Mouse (Mus musculus) CH12.LX (cell line): ENCODE data around the gene Uqcr11. TPM values are rescaled to one million over a fixed set of nuclear protein-coding genes. Genes with fewer than 3 reads are reported as not detected.

ENCODE experiments used
- DNase-seq: peaks from one replicate; pipeline ENCODE4 v3.0.0-alpha.2; 2013; ENCODE audit errors: extremely low read depth
- H3K27ac ChIP-seq: 2 replicates; pipeline ENCODE4 v1.5.1; 2012; ENCODE audit warnings: low read depth, mild to moderate bottlenecking, control low read depth, moderate library complexity; ENCODE audit not compliant: insufficient read depth
- H3K27me3 ChIP-seq: replicated peaks from 2 replicates; pipeline ENCODE3; 2012; ENCODE audit warnings: inconsistent platforms
- H3K36me3 ChIP-seq, 2 experiments: replicated peaks in 1 of 2; 2 replicates each; pipeline versions ENCODE3 to v1.6.1; 2012; ENCODE audit warnings: inconsistent platforms in 1 of 2, low read length in 1 of 2, mild to moderate bottlenecking in 1 of 2, mixed read lengths in 1 of 2, moderate library complexity in 1 of 2; ENCODE audit not compliant: control insufficient read depth in 1 of 2, insufficient read depth in 1 of 2
- H3K4me1 ChIP-seq, 2 experiments: 2 replicates each; pipeline ENCODE4 v1.6.1; 2012; ENCODE audit warnings: inconsistent platforms in 1 of 2, moderate library complexity in 1 of 2; ENCODE audit not compliant: insufficient read depth in 2 of 2, control insufficient read depth in 1 of 2
- H3K4me2 ChIP-seq: 2 replicates; pipeline ENCODE4 v1.6.1; 2012; ENCODE audit warnings: low read depth, mild to moderate bottlenecking, control low read depth; ENCODE audit not compliant: poor library complexity, insufficient read depth, severe bottlenecking
- H3K4me3 ChIP-seq, 3 experiments: fragments of 150-350 bp in 1 of 3; sonication (generic) in 1 of 3; replicated peaks in 1 of 3; 2 replicates each; pipeline versions ENCODE3 to v1.5.1; 2011 to 2012; ENCODE audit warnings: low read depth in 2 of 3, low read length in 2 of 3, mild to moderate bottlenecking in 2 of 3, moderate library complexity in 2 of 3, control low read depth in 1 of 3, improper control_type of control experiment in 1 of 3, inconsistent platforms in 1 of 3, mixed read lengths in 1 of 3; ENCODE audit not compliant: poor library complexity in 1 of 3
- H3K79me2 ChIP-seq: replicated peaks from 2 replicates; pipeline ENCODE4 v1.6.1; 2012; ENCODE audit warnings: mild to moderate bottlenecking, moderate library complexity; ENCODE audit not compliant: control insufficient read depth, poor library complexity, insufficient read depth, severe bottlenecking; ENCODE audit errors: extremely low read depth
- H3K9ac ChIP-seq: 2 replicates; pipeline ENCODE4 v1.6.1; 2012; ENCODE audit warnings: low read depth, mild to moderate bottlenecking, control low read depth, moderate library complexity; ENCODE audit not compliant: insufficient read depth
- H3K9me3 ChIP-seq: replicated peaks from 2 replicates; pipeline ENCODE3; 2012; ENCODE audit warnings: low read length, inconsistent platforms, mixed read lengths
- BHLHE40 ChIP-seq: IDR thresholded peaks from 2 replicates; pipeline ENCODE4 v1.6.1; 2011; ENCODE audit warnings: mild to moderate bottlenecking, low read depth, low read length, improper control_type of control experiment
- CHD2 ChIP-seq: IDR thresholded peaks from 2 replicates; pipeline ENCODE4 v1.6.1; 2011; ENCODE audit warnings: low read length, improper control_type of control experiment
- ELF1 ChIP-seq: IDR thresholded peaks from 2 replicates; pipeline ENCODE4 v1.6.1; 2014; ENCODE audit warnings: low read depth, mild to moderate bottlenecking, inconsistent platforms, low read length, improper control_type of control experiment
- EP300 ChIP-seq: IDR thresholded peaks from 2 replicates; pipeline ENCODE4 v1.6.1; 2011; ENCODE audit warnings: low read length, improper control_type of control experiment
- JUN ChIP-seq: IDR thresholded peaks from 2 replicates; pipeline ENCODE4 v1.6.1; 2011; ENCODE audit warnings: low read depth, mild to moderate bottlenecking, low read length, improper control_type of control experiment, moderate library complexity; ENCODE audit not compliant: insufficient read depth
- KAT2A ChIP-seq: IDR thresholded peaks from 2 replicates; pipeline ENCODE4 v1.6.1; 2012; ENCODE audit warnings: low read length, improper control_type of control experiment, inconsistent platforms; ENCODE audit not compliant: insufficient replicate concordance
- MAFK ChIP-seq: IDR thresholded peaks from 2 replicates; pipeline ENCODE4 v1.6.1; 2011; ENCODE audit warnings: low read length, improper control_type of control experiment; ENCODE audit not compliant: insufficient replicate concordance
- MAX ChIP-seq: IDR thresholded peaks from 2 replicates; pipeline ENCODE4 v1.6.1; 2011; ENCODE audit warnings: low read length, improper control_type of control experiment
- MAZ ChIP-seq: IDR thresholded peaks from 2 replicates; pipeline ENCODE4 v1.6.1; 2012; ENCODE audit warnings: low read depth, mild to moderate bottlenecking, inconsistent platforms, low read length, improper control_type of control experiment, moderate library complexity
- MEF2A ChIP-seq: IDR thresholded peaks from 2 replicates; pipeline ENCODE4 v1.6.1; 2014; ENCODE audit warnings: low read depth, mild to moderate bottlenecking, inconsistent platforms, low read length, improper control_type of control experiment, borderline replicate concordance
- POLR2A ChIP-seq: IDR thresholded peaks from 2 replicates; pipeline ENCODE4 v1.6.1; 2011; ENCODE audit warnings: low read depth, mild to moderate bottlenecking, improper control_type of control experiment, low read length
- POLR2AphosphoS2 ChIP-seq: IDR thresholded peaks from 2 replicates; pipeline ENCODE4 v1.6.1; 2011; ENCODE audit warnings: low read depth, low read length, improper control_type of control experiment
- RAD21 ChIP-seq: IDR thresholded peaks from 2 replicates; pipeline ENCODE4 v1.6.1; 2011; ENCODE audit warnings: low read depth, mild to moderate bottlenecking, low read length, improper control_type of control experiment, moderate library complexity
- RCOR1 ChIP-seq: conservative IDR thresholded peaks from 2 replicates; pipeline ENCODE4 v1.6.1; 2012; ENCODE audit warnings: low read depth, mild to moderate bottlenecking, inconsistent platforms, low read length, improper control_type of control experiment
- SIN3A ChIP-seq: IDR thresholded peaks from 2 replicates; pipeline ENCODE4 v1.6.1; 2012; ENCODE audit warnings: low read length, improper control_type of control experiment, inconsistent platforms
- USF1 ChIP-seq: IDR thresholded peaks from 2 replicates; pipeline ENCODE4 v1.6.1; 2014; ENCODE audit warnings: low read depth, mild to moderate bottlenecking, inconsistent platforms, low read length, improper control_type of control experiment
- ZC3H11A ChIP-seq: IDR thresholded peaks from 2 replicates; pipeline ENCODE4 v1.6.1; 2012; ENCODE audit warnings: low read depth, mild to moderate bottlenecking, inconsistent platforms, low read length, improper control_type of control experiment
- ZMIZ1 ChIP-seq: IDR thresholded peaks from 2 replicates; pipeline ENCODE4 v1.6.1; 2012; ENCODE audit warnings: low read depth, mild to moderate bottlenecking, inconsistent platforms, low read length, improper control_type of control experiment
- ZNF384 ChIP-seq: IDR thresholded peaks from 2 replicates; pipeline ENCODE4 v1.6.1; 2012; ENCODE audit warnings: low read depth, low read length, improper control_type of control experiment, inconsistent platforms
- dilution Hi-C: fragments of 300-500 bp; cut with MboI; formaldehyde crosslinking; loops from 2 replicates; pipeline ENCODE4 v1.14.3; 2020; ENCODE audit warnings: low sequenced_read_pairs; ENCODE audit not compliant: extremely low pct_unique_long_range_greater_than_20kb, extremely low pct_ligation_motif_present
- in situ Hi-C: fragments of 300-500 bp; cut with MboI; formaldehyde crosslinking; loops from 3 replicates; pipeline ENCODE4 v1.14.3; 2019; ENCODE audit warnings: low sequenced_read_pairs, low pct_ligation_motif_present, low pct_unique_long_range_greater_than_20kb, mixed read lengths
- polyA plus RNA-seq: library from polyadenylated mRNA; unstranded; fragments of >175 nt; gene quantifications from 2 replicates; pipeline ENCODE4 v1.2.1, GENCODE M21; 2012; ENCODE audit warnings: low read depth; ENCODE audit not compliant: insufficient read length
- total RNA-seq, 2 experiments: library from RNA; depleted of rRNA; stranded (reverse); fragments of 300-350 nt in 1 of 2; fragments of >200 nt in 1 of 2; gene quantifications; 2 replicates each; pipeline ENCODE4 v1.2.3; 2012 to 2014

The Uqcr11 gene
- total and polyA plus RNA-seq, 3 experiments: 206 to 466 (median 444) TPM

DNA sequence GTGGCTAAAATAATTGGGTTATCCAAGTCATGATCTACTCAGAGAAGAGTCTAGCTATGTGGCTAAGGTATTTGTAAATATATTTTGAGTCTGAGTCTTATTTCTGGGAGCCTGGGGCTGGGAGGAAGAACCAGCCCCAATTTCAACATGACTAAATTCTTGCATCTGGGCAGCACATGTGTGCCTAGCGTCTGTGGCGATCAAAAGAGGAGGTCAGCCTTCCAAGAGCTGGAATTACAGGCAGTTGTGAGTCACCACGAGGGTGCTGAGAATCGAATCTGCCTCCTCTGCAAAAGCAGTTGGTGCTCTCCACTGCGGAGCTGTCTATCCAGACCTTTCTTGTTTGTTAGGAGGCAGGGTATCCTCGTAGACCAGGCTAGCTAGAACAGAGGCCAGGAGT, 40.9 kb downstream of the Uqcr11 start:
- no peak overlapping the region for H3K27ac ChIP-seq
- no peaks in the 10 kb centered on the region for H3K79me2 ChIP-seq
- DNase-seq: no peak
- H3K4me1 ChIP-seq: no peaks in the 10 kb centered on the region
- H3K36me3 ChIP-seq: no peaks in the 10 kb centered on the region
- dilution Hi-C loops: no loop called here
- in situ Hi-C loops: no loop called here
- no peak overlapping the region for H3K4me3 ChIP-seq
- H3K4me2 ChIP-seq: no peak overlapping the region
- H3K9ac ChIP-seq: no peak overlapping the region
- no peak for TF ChIP-seq POLR2AphosphoS2
- H3K9me3 ChIP-seq: peaks cover 22% of the 10 kb centered on the region
- peaks cover 67% of the 10 kb centered on the region for H3K27me3 ChIP-seq

DNA sequence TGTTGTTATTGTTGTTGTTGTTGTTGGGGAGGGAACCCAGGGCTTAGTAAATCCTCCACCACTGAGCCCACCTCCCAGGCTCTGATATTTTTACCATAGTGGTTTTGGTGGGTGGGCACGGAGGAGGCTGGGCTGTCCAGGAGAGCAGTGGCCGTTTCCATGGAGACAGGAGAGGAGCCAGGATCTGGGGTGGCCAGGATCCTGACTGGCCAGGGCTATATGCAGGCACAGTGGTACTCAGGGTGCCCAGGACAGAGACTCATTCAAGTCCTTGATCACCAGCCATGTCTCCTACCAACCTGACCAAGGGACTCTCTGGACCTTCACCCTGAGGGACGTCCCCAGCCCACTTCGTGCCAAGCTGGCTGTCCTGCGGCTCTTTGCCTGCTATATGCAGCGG, 42.9 kb downstream of the Uqcr11 start:
- no peaks in the 10 kb centered on the region for H3K4me1 ChIP-seq
- in situ Hi-C loops (no loop called here), dilution Hi-C loops (no loop called here)
- H3K27ac ChIP-seq: no peak overlapping the region
- H3K4me2 ChIP-seq: no peak overlapping the region
- no peak overlapping the region for H3K4me3 ChIP-seq
- peaks cover 22% of the 10 kb centered on the region for H3K9me3 ChIP-seq
- H3K36me3 ChIP-seq: no peaks in the 10 kb centered on the region
- H3K27me3 ChIP-seq: peaks cover 79% of the 10 kb centered on the region
- TF ChIP-seq EP300: no peak
- TF ChIP-seq RAD21: no peak
- no peak for TF ChIP-seq CHD2
- no peak for TF ChIP-seq ZMIZ1
- TF ChIP-seq MAX: no peak
- no peak for TF ChIP-seq RCOR1
- no peak for TF ChIP-seq MAFK
- TF ChIP-seq MAZ: no peak
- no peak for TF ChIP-seq ZNF384
- TF ChIP-seq SIN3A: no peak
- TF ChIP-seq POLR2A: no peak
- no peak for TF ChIP-seq MEF2A
- DNase-seq: no peak
- no peak overlapping the region for H3K9ac ChIP-seq
- H3K79me2 ChIP-seq: no peaks in the 10 kb centered on the region

DNA sequence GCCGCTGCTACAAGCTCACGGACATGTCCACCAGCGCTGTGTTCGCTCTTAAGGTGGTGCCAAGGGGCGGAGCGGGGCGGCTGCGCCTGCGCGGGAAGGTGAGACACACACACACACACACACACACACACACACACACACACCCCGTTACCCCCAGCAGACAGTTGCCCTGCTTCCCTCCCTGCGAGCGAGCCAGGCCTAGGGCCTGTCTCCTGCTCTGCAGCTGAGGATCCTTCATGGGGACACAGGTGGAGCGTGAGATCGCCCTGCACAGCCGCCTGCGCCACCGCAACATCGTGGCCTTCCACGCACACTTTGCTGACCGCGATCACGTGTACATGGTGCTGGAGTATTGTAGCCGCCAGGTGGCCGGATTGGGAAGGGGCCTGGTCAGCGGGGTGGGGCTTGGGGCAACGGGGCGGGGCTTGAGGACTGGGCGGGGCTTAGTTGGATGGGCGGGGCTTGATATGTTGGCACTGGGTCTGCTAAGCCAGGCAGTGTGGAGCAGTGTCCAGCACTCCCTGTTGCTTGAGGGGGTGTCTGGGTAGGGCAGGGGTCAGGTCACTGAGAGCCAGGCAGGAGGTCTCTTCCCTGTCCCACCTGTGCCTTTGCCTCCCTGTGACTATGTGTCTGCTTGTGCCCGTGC, 48.5 kb downstream of the Uqcr11 start:
- DNase-seq: no peak
- in situ Hi-C loops: no loop called here
- no peak overlapping the region for H3K9ac ChIP-seq
- no peaks in the 10 kb centered on the region for H3K79me2 ChIP-seq
- no peak overlapping the region for H3K27ac ChIP-seq
- no peaks in the 10 kb centered on the region for H3K36me3 ChIP-seq
- no peak overlapping the region for H3K4me3 ChIP-seq
- no peaks in the 10 kb centered on the region for H3K4me1 ChIP-seq
- H3K4me2 ChIP-seq: no peak overlapping the region
- dilution Hi-C loops: no loop called here
- no peak for TF ChIP-seq USF1
- TF ChIP-seq BHLHE40: no peak
- no peak for TF ChIP-seq ELF1
- no peak for TF ChIP-seq SIN3A
- no peak for TF ChIP-seq ZC3H11A
- no peak for TF ChIP-seq JUN
- TF ChIP-seq RAD21: no peak
- TF ChIP-seq MEF2A: no peak
- TF ChIP-seq KAT2A: no peak
- H3K27me3 ChIP-seq: peaks cover 77% of the 10 kb centered on the region
- H3K9me3 ChIP-seq: peaks cover 29% of the 10 kb centered on the region
